Mouse (Mus musculus): Measurements from ENCODE around the gene 1700008P02Rik. TPM values are rescaled to one million over a fixed set of nuclear protein-coding genes. Genes with fewer than 3 reads are reported as not detected.

The 1700008P02Rik gene
- not detected for polyA plus RNA-seq (2017; shearing (Covaris generic))

GRCm38 (mm10) chr3:6620343-6620742 lies at the start of gene 1700008P02Rik:
Gene 1700008P02Rik, minus strand, starts transcription at chr3:6620443.

Measured in activated CD4-positive, CD25-positive, alpha-beta regulatory T cell (primary cell).